Mouse (Mus musculus): ENCODE measurements at regions not wholly inside any gene's neighbourhood (a gene's known extent, or its start where the extent isn't known, plus 50 kb on each side); places are given as distances from the start of the nearest gene placed in this dataset.
A peak's percentile ranks its signal among the peaks of the same experiment; 100 is the strongest.

DNA sequence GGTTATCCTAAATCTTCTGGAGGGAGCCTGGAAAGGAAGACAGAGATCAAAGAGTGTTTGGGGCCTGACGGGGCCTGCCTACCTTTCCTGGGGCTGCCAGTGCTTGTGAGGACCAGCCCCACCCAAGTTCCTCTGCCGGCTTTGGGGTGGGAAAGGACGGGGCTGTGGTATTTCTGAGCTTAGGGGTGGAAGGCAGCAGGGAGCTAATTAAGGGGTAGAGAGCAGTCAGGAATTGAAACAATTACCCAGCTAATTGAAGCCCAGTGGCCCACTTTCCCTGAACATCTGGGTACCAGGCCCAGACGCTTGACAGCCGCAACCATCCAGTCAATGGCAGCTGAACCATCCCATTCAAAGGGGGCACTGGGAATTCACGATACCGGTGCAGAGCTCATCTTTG lies 101.2 kb upstream of the Mycn start:
- no peak for DNase-seq (ENCODE audit: low read depth, low spot score)

DNA sequence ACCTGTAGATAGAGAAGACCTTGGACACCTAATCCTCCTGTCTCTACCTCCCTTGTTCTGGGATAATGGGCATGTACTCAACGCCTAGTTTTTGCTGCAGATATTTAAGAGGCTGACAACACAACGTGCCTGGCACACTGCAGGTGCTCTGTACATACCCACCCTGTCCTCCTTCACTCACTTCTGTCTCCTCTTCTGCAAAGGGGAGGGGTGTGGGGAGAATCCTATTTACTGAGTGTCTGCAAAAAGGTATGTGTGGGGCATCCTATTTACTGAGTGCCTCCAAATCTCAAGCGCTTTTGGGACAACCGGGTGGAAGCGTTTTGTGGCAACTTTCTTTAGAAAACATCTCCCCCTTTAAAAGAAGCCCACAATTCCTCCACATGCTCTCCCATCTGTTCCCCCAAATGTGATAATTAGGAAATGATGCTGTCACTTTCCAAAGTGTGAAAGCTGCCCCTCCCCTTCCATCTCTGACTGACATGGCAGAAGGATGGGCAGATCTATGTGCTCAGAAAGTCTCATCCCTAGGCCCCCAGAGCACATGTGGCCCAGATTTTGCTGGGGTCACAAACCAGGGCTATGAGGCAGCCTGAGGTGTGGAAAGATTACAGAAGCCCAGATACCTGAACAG lies 93.5 kb upstream of the Mycn start:
- no peak for DNase-seq (ENCODE audit: low read depth, low spot score)

DNA sequence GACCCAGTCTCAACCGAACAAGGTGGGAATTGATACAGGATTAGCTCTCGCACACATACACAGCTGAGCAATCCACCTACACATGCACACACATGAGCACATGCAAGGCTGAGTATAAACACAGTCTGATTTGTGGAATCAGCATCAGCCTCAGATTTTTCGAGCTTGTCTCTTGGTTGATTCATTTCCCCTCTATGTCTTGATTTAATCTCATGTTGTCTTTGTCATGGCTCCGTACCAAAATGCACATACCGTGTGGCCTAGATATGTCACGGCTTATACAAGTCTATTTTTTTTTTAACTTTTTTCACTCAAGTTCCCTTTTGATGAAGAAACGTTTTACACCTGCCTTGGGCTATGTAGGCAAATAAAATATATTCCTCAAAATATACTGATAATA lies 88.6 kb upstream of the Mycn start:
- DNase-seq (ENCODE audit: low read depth, low spot score), result no peak

GRCm38 (mm10) chr12:13028086-13028485 lies 86.4 kb upstream of the Mycn start:
- peak; percentile 29 for DNase-seq (ENCODE audit: low read depth, low spot score)

GRCm38 (mm10) chr12:13026041-13026580 lies 84.4 kb upstream of the Mycn start:
- DNase-seq (ENCODE audit: low read depth, low spot score), result peak; percentile 22

- no peak for DNase-seq (ENCODE audit: low read depth, low spot score)
Observed at GRCm38 (mm10) chr12:13024215-13024841, 82.6 kb upstream of the Mycn start.

GRCm38 (mm10) chr12:13011023-13011761 lies 69.5 kb upstream of the Mycn start:
- no peak for DNase-seq (ENCODE audit: low read depth, low spot score)

GRCm38 (mm10) chr12:13010405-13010804 lies 68.7 kb upstream of the Mycn start:
- DNase-seq (ENCODE audit: low read depth, low spot score), result no peak

GRCm38 (mm10) chr12:13009470-13009869 lies 67.8 kb upstream of the Mycn start:
- DNase-seq (ENCODE audit: low read depth, low spot score), result peak; percentile 15

GRCm38 (mm10) chr12:13002703-13003102 lies 61.0 kb upstream of the Mycn start:
- DNase-seq (ENCODE audit: low read depth, low spot score), result no peak

DNA sequence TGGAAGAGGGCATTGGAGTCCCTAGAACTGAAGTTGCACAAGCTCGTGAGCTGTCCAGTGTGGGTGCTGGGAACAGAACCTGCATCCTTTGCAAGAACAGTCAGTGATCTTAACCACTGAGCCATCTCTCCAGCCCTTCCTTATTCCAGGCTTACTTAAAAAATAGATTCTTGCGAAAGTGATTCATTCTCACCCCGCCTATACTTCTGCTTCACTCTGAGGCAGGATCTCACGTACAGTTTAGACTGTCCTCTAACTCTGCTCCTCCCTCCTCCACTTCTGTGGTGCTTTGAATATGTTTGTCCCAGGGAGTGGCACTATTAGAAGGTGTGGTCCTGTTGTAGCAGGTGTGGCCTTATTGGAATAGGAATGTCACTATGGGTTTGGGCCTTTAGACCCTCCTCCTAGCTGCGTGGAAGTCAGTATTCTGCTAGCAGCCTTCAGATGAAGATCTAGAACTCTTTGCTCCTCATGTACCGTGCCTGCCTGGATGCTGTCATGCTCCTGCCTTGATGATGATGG lies 60.4 kb upstream of the Mycn start:
- DNase-seq (ENCODE audit: low read depth, low spot score), result no peak

- no peak for DNase-seq (ENCODE audit: low read depth, low spot score)
Observed at GRCm38 (mm10) chr12:12995974-12996361, 54.3 kb upstream of the Mycn start.

- peak; percentile 62 for DNase-seq (ENCODE audit: low read depth, low spot score)
Observed at GRCm38 (mm10) chr12:12995061-12995973, 53.6 kb upstream of the Mycn start.

- DNase-seq (ENCODE audit: low read depth, low spot score), result peak; percentile 51
Observed at GRCm38 (mm10) chr12:12993894-12994714, 52.4 kb upstream of the Mycn start.
